Mouse (Mus musculus): ENCODE measurements around the gene Pld2.

GRCm38 (mm10) chr11:70499566-70500475, 40.0 kb upstream of the Pld2 start:
- TF ChIP-seq CTCF (IDR thresholded peaks at IDR 0.05; ENCODE audit: low read depth): peak; percentile 57
- TF ChIP-seq EP300 (IDR thresholded peaks at IDR 0.05; ENCODE audit: low read depth): no peak
